Mouse (Mus musculus) thymus, adult 2 months (tissue): ENCODE results near the gene Bard1.

Experiments used
- CTCF ChIP-seq: fragments of 200-500 bp; IDR thresholded peaks from 2 replicates; pipeline ENCODE4 v1.5.1; 2012; ENCODE audit warnings: mild to moderate bottlenecking, control low read depth, low read length, moderate library complexity, borderline replicate concordance; ENCODE audit not compliant: control insufficient read depth, poor library complexity, insufficient read depth; ENCODE audit errors: extremely low read depth
- POLR2A ChIP-seq: fragments of 200-500 bp; IDR thresholded peaks from 2 replicates; pipeline ENCODE4 v1.6.1; 2012; ENCODE audit warnings: mild to moderate bottlenecking, low read length, control low read depth, moderate library complexity; ENCODE audit not compliant: control insufficient read depth, poor library complexity, insufficient read depth; ENCODE audit errors: extremely low read depth

- TF ChIP-seq CTCF, result no peak
- TF ChIP-seq POLR2A, result no peak
Measured at GRCm38 (mm10) chr1:70996766-70997165, 106.2 kb downstream of the Bard1 start.
